Mouse (Mus musculus): Measurements from ENCODE around the gene Slc7a6. TPM values are rescaled to one million over a fixed set of nuclear protein-coding genes. Genes with fewer than 3 reads are reported as not detected.

Slc7a6 gene
- polyA plus RNA-seq, 1 experiment, result 69.5 TPM

DNA sequence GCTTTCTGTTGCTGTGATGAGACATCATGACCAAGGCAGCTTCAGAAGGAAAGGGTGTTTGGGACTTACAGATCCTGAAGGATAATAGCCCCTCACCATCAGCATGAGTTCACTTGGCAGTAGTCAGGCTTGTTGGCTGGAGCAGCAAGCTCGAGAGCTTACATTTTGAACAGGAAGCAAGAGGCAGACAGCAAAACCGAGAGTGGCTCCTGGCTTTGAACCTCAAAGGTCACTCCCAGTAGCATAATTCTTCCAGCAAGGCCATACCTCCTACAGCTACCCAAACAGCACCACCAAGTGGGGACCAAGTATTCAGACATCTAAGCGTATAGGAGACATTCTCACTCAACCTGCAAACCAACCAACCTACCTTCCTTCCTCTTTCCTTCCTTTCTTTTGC lies 64.1 kb downstream of the Slc7a6 start:
- no peaks in the 10 kb centered on the region for H3K4me1 ChIP-seq (ENCODE audit: control insufficient read depth, insufficient read depth, low read length)
- H3K27me3 ChIP-seq (ENCODE audit: control insufficient read depth, insufficient read depth, low read length), result no peaks in the 10 kb centered on the region
- no peak overlapping the region for H3K4me3 ChIP-seq (ENCODE audit: control insufficient read depth, low read depth, low read length)
- no peak for TF ChIP-seq CTCF (IDR thresholded peaks at IDR 0.05; ENCODE audit: control insufficient read depth, insufficient read depth, insufficient replicate concordance, low read depth, low read length)
- no peak for TF ChIP-seq POLR2A (IDR thresholded peaks at IDR 0.05; ENCODE audit: control insufficient read depth, low read depth, low read length)
- no peak overlapping the region for H3K27ac ChIP-seq (ENCODE audit: control insufficient read depth, insufficient read depth, low read depth, low read length)
- H3K36me3 ChIP-seq (ENCODE audit: control insufficient read depth, insufficient read depth, low read length), result peaks cover 4% of the 10 kb centered on the region

DNA sequence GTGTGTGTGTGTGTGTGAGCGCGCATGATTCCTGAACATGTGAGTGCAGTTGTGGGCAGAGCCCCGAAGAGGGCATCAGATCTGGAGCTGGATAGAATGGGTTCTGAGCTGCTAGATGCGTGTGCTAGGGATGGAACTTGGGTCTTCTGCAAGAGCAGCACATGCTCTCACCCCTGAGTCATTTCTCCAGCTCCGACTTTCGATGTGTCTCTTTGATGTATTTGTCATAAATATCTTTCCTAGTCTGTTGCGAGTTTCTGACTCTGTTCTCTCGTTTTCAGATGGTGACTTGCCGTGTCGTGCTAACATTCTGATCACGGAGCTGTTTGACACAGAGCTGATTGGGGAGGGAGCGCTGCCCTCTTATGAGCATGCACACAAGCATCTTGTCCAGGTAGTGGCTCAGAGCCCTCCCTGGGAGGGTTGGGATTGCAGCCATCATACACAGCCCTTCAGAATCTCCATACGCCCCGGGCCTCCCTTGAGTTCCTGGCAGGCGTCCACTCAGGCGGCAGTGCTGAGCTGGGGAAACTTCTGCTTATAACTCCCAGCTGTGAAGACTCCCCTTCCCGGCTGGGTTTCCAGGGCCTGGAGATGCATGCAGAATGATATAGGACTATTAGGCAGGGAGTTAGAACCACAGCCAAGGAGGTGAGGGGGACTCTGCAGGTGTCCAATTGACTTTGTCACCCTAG lies 66.1 kb downstream of the Slc7a6 start:
- Histone ChIP-seq H3K4me1 (ENCODE audit: control insufficient read depth, insufficient read depth, low read length) (no peaks in the 10 kb centered on the region), H3K27me3 (ENCODE audit: control insufficient read depth, insufficient read depth, low read length) (no peaks in the 10 kb centered on the region), H3K27ac (ENCODE audit: control insufficient read depth, insufficient read depth, low read depth, low read length) (no peak overlapping the region), H3K4me3 (ENCODE audit: control insufficient read depth, low read depth, low read length) (no peak overlapping the region), H3K36me3 (ENCODE audit: control insufficient read depth, insufficient read depth, low read length) (peaks cover 4% of the 10 kb centered on the region)
- TF ChIP-seq POLR2A (IDR thresholded peaks at IDR 0.05; ENCODE audit: control insufficient read depth, low read depth, low read length) (no peak), CTCF (IDR thresholded peaks at IDR 0.05; ENCODE audit: control insufficient read depth, insufficient read depth, insufficient replicate concordance, low read depth, low read length) (no peak)

GRCm38 (mm10) chr8:106237106-106237505 lies 68.4 kb downstream of the Slc7a6 start:
- TF ChIP-seq CTCF (IDR thresholded peaks at IDR 0.05; ENCODE audit: control insufficient read depth, insufficient read depth, insufficient replicate concordance, low read depth, low read length) (no peak), POLR2A (IDR thresholded peaks at IDR 0.05; ENCODE audit: control insufficient read depth, low read depth, low read length) (no peak)
- no peaks in the 10 kb centered on the region for H3K27me3 ChIP-seq (ENCODE audit: control insufficient read depth, insufficient read depth, low read length)
- no peaks in the 10 kb centered on the region for H3K4me1 ChIP-seq (ENCODE audit: control insufficient read depth, insufficient read depth, low read length)
- no peak overlapping the region for H3K4me3 ChIP-seq (ENCODE audit: control insufficient read depth, low read depth, low read length)
- H3K27ac ChIP-seq (ENCODE audit: control insufficient read depth, insufficient read depth, low read depth, low read length), result no peak overlapping the region
- peaks cover 3% of the 10 kb centered on the region for H3K36me3 ChIP-seq (ENCODE audit: control insufficient read depth, insufficient read depth, low read length)

Other genes with a start within 250 kb of the Slc7a6 start
- 0.91 and 0.96 TPM in 2 replicates for gene Ctrl, start 235.0 kb upstream of the Slc7a6 start, polyA plus RNA-seq (2012; rRNA removed)
- gene Psmb10, start 230.4 kb upstream of the Slc7a6 start, polyA plus RNA-seq (2012; rRNA removed), result 10.5 and 11.3 TPM in 2 replicates
- 0.84 and 1.6 TPM in 2 replicates for gene Lcat, start 225.5 kb upstream of the Slc7a6 start, polyA plus RNA-seq (2012; rRNA removed)
- gene Slc12a4, start 202.8 kb upstream of the Slc7a6 start, polyA plus RNA-seq (2012; rRNA removed), result 5.6 and 5.9 TPM in 2 replicates
- gene Dpep3, start 189.4 kb upstream of the Slc7a6 start, polyA plus RNA-seq (2012; rRNA removed), result 561 and 647 TPM in 2 replicates
- gene Dus2, start 177.5 kb upstream of the Slc7a6 start, polyA plus RNA-seq (2012; rRNA removed), result 11.4 and 12.8 TPM in 2 replicates
- 3.0 and 4.1 TPM in 2 replicates for gene Dpep2nb, start 162.9 kb upstream of the Slc7a6 start, polyA plus RNA-seq (2012; rRNA removed)
- gene Ddx28, start 157.0 kb upstream of the Slc7a6 start, polyA plus RNA-seq (2012; rRNA removed), result 4.4 and 4.9 TPM in 2 replicates
- gene Nfatc3, start 110.0 kb upstream of the Slc7a6 start, polyA plus RNA-seq (2012; rRNA removed), result 9.0 and 11.9 TPM in 2 replicates
- gene Esrp2, start 31.9 kb upstream of the Slc7a6 start, polyA plus RNA-seq (2012; rRNA removed), result 0.84 and 1.8 TPM in 2 replicates
- 1.9 and 2.6 TPM in 2 replicates for gene Pla2g15, start 18.5 kb upstream of the Slc7a6 start, polyA plus RNA-seq (2012; rRNA removed)
- 10.6 and 11.7 TPM in 2 replicates for gene Slc7a6os, start 42.1 kb downstream of the Slc7a6 start, polyA plus RNA-seq (2012; rRNA removed)
- gene Prmt7, start 42.1 kb downstream of the Slc7a6 start, polyA plus RNA-seq (2012; rRNA removed), result 78.8 and 86.9 TPM in 2 replicates
- 42.3 and 48.8 TPM in 2 replicates for gene Smpd3, start 169.1 kb downstream of the Slc7a6 start, polyA plus RNA-seq (2012; rRNA removed)
- gene Zfp90, start 246.5 kb downstream of the Slc7a6 start, polyA plus RNA-seq (2012; rRNA removed), result 1.1 TPM in 2 replicates

All from testis, adult 2 months (tissue).